Mouse (Mus musculus) CH12.LX (cell line): ENCODE data around the gene St7. TPM values are rescaled to one million over a fixed set of nuclear protein-coding genes. Genes with fewer than 3 reads are reported as not detected.
A peak's percentile ranks its signal among the peaks of the same experiment; 100 is the strongest.

ENCODE experiments used
- DNase-seq: peaks from one replicate; pipeline ENCODE4 v3.0.0-alpha.2; 2013; ENCODE audit errors: extremely low read depth
- H3K27ac ChIP-seq: 2 replicates; pipeline ENCODE4 v1.5.1; 2012; ENCODE audit warnings: low read depth, mild to moderate bottlenecking, control low read depth, moderate library complexity; ENCODE audit not compliant: insufficient read depth
- H3K27me3 ChIP-seq: replicated peaks from 2 replicates; pipeline ENCODE3; 2012; ENCODE audit warnings: inconsistent platforms
- H3K36me3 ChIP-seq, 2 experiments: replicated peaks in 1 of 2; 2 replicates each; pipeline versions ENCODE3 to v1.6.1; 2012; ENCODE audit warnings: inconsistent platforms in 1 of 2, low read length in 1 of 2, mild to moderate bottlenecking in 1 of 2, mixed read lengths in 1 of 2, moderate library complexity in 1 of 2; ENCODE audit not compliant: control insufficient read depth in 1 of 2, insufficient read depth in 1 of 2
- H3K4me1 ChIP-seq, 2 experiments: 2 replicates each; pipeline ENCODE4 v1.6.1; 2012; ENCODE audit warnings: inconsistent platforms in 1 of 2, moderate library complexity in 1 of 2; ENCODE audit not compliant: insufficient read depth in 2 of 2, control insufficient read depth in 1 of 2
- H3K4me2 ChIP-seq: 2 replicates; pipeline ENCODE4 v1.6.1; 2012; ENCODE audit warnings: low read depth, mild to moderate bottlenecking, control low read depth; ENCODE audit not compliant: poor library complexity, insufficient read depth, severe bottlenecking
- H3K4me3 ChIP-seq, 3 experiments: fragments of 150-350 bp in 1 of 3; sonication (generic) in 1 of 3; replicated peaks in 1 of 3; 2 replicates each; pipeline versions ENCODE3 to v1.5.1; 2011 to 2012; ENCODE audit warnings: low read depth in 2 of 3, low read length in 2 of 3, mild to moderate bottlenecking in 2 of 3, moderate library complexity in 2 of 3, control low read depth in 1 of 3, improper control_type of control experiment in 1 of 3, inconsistent platforms in 1 of 3, mixed read lengths in 1 of 3; ENCODE audit not compliant: poor library complexity in 1 of 3
- H3K79me2 ChIP-seq: replicated peaks from 2 replicates; pipeline ENCODE4 v1.6.1; 2012; ENCODE audit warnings: mild to moderate bottlenecking, moderate library complexity; ENCODE audit not compliant: control insufficient read depth, poor library complexity, insufficient read depth, severe bottlenecking; ENCODE audit errors: extremely low read depth
- H3K9ac ChIP-seq: 2 replicates; pipeline ENCODE4 v1.6.1; 2012; ENCODE audit warnings: low read depth, mild to moderate bottlenecking, control low read depth, moderate library complexity; ENCODE audit not compliant: insufficient read depth
- H3K9me3 ChIP-seq: replicated peaks from 2 replicates; pipeline ENCODE3; 2012; ENCODE audit warnings: low read length, inconsistent platforms, mixed read lengths
- BHLHE40 ChIP-seq: IDR thresholded peaks from 2 replicates; pipeline ENCODE4 v1.6.1; 2011; ENCODE audit warnings: mild to moderate bottlenecking, low read depth, low read length, improper control_type of control experiment
- CTCF ChIP-seq, 2 experiments: IDR thresholded peaks in 1 of 2; conservative IDR thresholded peaks in 1 of 2; 2 replicates each; pipeline ENCODE4 v1.5.1; 2011 to 2012; ENCODE audit warnings: low read depth in 2 of 2, low read length in 2 of 2, improper control_type of control experiment in 1 of 2, inconsistent platforms in 1 of 2, mild to moderate bottlenecking in 1 of 2, moderate library complexity in 1 of 2
- EP300 ChIP-seq: IDR thresholded peaks from 2 replicates; pipeline ENCODE4 v1.6.1; 2011; ENCODE audit warnings: low read length, improper control_type of control experiment
- IRF4 ChIP-seq: IDR thresholded peaks from 2 replicates; pipeline ENCODE4 v1.6.1; 2014; ENCODE audit warnings: low read depth, mild to moderate bottlenecking, inconsistent platforms, low read length, improper control_type of control experiment
- MAX ChIP-seq: IDR thresholded peaks from 2 replicates; pipeline ENCODE4 v1.6.1; 2011; ENCODE audit warnings: low read length, improper control_type of control experiment
- MXI1 ChIP-seq: IDR thresholded peaks from 2 replicates; pipeline ENCODE4 v1.6.1; 2011; ENCODE audit warnings: mild to moderate bottlenecking, low read depth, low read length, improper control_type of control experiment
- POLR2A ChIP-seq: IDR thresholded peaks from 2 replicates; pipeline ENCODE4 v1.6.1; 2011; ENCODE audit warnings: low read depth, mild to moderate bottlenecking, improper control_type of control experiment, low read length
- POLR2AphosphoS2 ChIP-seq: IDR thresholded peaks from 2 replicates; pipeline ENCODE4 v1.6.1; 2011; ENCODE audit warnings: low read depth, low read length, improper control_type of control experiment
- RAD21 ChIP-seq: IDR thresholded peaks from 2 replicates; pipeline ENCODE4 v1.6.1; 2011; ENCODE audit warnings: low read depth, mild to moderate bottlenecking, low read length, improper control_type of control experiment, moderate library complexity
- TBP ChIP-seq: conservative IDR thresholded peaks from 2 replicates; pipeline ENCODE4 v1.6.1; 2011; ENCODE audit warnings: low read depth, low read length, improper control_type of control experiment
- TCF12 ChIP-seq: IDR thresholded peaks from 2 replicates; pipeline ENCODE4 v1.6.1; 2014; ENCODE audit warnings: low read depth, mild to moderate bottlenecking, inconsistent platforms, low read length, improper control_type of control experiment
- USF1 ChIP-seq: IDR thresholded peaks from 2 replicates; pipeline ENCODE4 v1.6.1; 2014; ENCODE audit warnings: low read depth, mild to moderate bottlenecking, inconsistent platforms, low read length, improper control_type of control experiment
- ZC3H11A ChIP-seq: IDR thresholded peaks from 2 replicates; pipeline ENCODE4 v1.6.1; 2012; ENCODE audit warnings: low read depth, mild to moderate bottlenecking, inconsistent platforms, low read length, improper control_type of control experiment
- ZKSCAN1 ChIP-seq: IDR thresholded peaks from 2 replicates; pipeline ENCODE4 v1.6.1; 2012; ENCODE audit warnings: low read depth, inconsistent platforms, low read length, improper control_type of control experiment, borderline replicate concordance
- dilution Hi-C: fragments of 300-500 bp; cut with MboI; formaldehyde crosslinking; loops from 2 replicates; pipeline ENCODE4 v1.14.3; 2020; ENCODE audit warnings: low sequenced_read_pairs; ENCODE audit not compliant: extremely low pct_unique_long_range_greater_than_20kb, extremely low pct_ligation_motif_present
- in situ Hi-C: fragments of 300-500 bp; cut with MboI; formaldehyde crosslinking; loops from 3 replicates; pipeline ENCODE4 v1.14.3; 2019; ENCODE audit warnings: low sequenced_read_pairs, low pct_ligation_motif_present, low pct_unique_long_range_greater_than_20kb, mixed read lengths
- polyA plus RNA-seq: library from polyadenylated mRNA; unstranded; fragments of >175 nt; gene quantifications from 2 replicates; pipeline ENCODE4 v1.2.1, GENCODE M21; 2012; ENCODE audit warnings: low read depth; ENCODE audit not compliant: insufficient read length
- total RNA-seq, 2 experiments: library from RNA; depleted of rRNA; stranded (reverse); fragments of 300-350 nt in 1 of 2; fragments of >200 nt in 1 of 2; gene quantifications; 2 replicates each; pipeline ENCODE4 v1.2.3; 2012 to 2014

Gene St7
- total and polyA plus RNA-seq, 3 experiments = 33.9 to 64.1 (median 35.3) TPM

DNA sequence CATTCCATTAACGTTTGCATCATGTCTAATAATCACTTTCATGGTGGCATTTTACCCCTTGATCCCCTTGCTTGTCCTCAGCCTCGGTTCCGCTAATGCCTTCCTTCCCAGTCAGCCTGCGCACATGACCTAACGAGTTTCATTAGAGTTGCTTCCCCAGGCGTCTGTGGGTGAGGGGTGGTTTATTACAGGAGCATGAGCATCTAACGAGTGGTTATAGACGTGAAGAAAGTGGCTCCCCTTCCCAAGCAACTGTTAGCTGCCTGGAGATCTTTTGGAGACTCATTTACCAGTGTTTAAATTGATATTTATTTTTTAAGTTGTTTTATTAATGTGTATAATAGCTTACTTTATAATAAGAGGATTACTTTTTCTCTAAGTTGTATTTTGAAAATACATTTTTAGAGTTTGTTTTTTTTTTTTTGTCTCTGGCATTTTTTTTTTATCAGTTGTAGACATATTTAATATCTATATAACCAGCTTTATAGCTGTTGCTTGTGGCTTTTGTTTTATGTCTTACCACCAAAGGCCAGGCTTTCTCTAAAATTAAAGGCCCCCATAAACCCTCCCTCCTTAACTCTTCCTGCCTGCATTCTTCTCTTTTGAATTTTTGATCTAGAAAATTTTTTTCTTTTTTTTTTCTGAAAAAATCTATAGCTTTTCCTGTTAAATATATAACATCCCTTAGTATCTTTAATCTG, 78.1 kb downstream of the St7 start:
- no peak for DNase-seq
- dilution Hi-C loops = no loop called here
- Histone ChIP-seq H3K79me2 (peaks cover 32% of the 10 kb centered on the region), H3K27me3 (no peaks in the 10 kb centered on the region), H3K36me3 (peaks cover 0 to 6% of the 10 kb centered on the region in 2 experiments), H3K27ac (no peak overlapping the region), H3K9me3 (no peaks in the 10 kb centered on the region), H3K9ac (no peak overlapping the region), H3K4me1 (peaks cover 18 to 78% of the 10 kb centered on the region in 2 experiments), H3K4me3 (no peak overlapping the region), H3K4me2 (no peak overlapping the region)
- in situ Hi-C loops = no loop called here
- TF ChIP-seq ZC3H11A (no peak), BHLHE40 (0 out of 2 replicates have a peak, but pooled peaks have one; percentile 18), POLR2AphosphoS2 (no peak)

DNA sequence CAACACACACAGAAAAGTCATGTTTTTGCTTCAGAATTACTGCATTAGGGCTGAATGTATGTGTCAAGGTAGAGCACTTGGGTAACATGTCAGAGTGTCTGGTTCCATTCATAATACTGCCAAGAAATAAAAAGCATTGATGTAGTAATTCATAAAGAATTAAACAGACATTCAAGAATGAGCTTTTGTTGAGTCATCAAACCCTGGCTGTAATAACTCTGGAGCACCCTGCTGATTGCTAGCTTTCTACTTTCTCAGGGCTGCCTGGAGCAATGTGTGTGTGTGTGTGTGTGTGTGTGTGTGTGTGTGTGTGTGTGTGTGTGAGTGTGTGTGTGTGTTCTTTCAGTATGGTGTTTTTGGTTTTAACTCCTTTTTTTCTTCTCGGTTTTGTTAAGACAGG, 78.7 kb downstream of the St7 start:
- in situ Hi-C loops = no loop called here
- TF ChIP-seq USF1 (no peak), MXI1 (no peak), POLR2AphosphoS2 (no peak), RAD21 (no peak), POLR2A (no peak), EP300 (no peak), IRF4 (no peak), TCF12 (no peak), TBP (no peak), CTCF (conservative IDR thresholded peaks at IDR 0.05 in 1 of 2, IDR thresholded peaks at IDR 0.05 in 1 of 2; ENCODE audit: low read depth in 2 of 2, low read length in 2 of 2) (no peak), ZKSCAN1 (no peak), MAX (no peak), ZC3H11A (no peak)
- peaks cover 0 to 6% of the 10 kb centered on the region in 2 experiments for H3K36me3 ChIP-seq
- DNase-seq = no peak
- dilution Hi-C loops = no loop called here
- no peak overlapping the region for H3K4me2 ChIP-seq
- H3K4me3 ChIP-seq = no peak overlapping the region
- H3K9ac ChIP-seq = peak overlapping the region; percentile 33; the same call in 1 of the 2 replicates
- peaks cover 13 to 77% of the 10 kb centered on the region in 2 experiments for H3K4me1 ChIP-seq
- no peak overlapping the region for H3K27ac ChIP-seq
- H3K9me3 ChIP-seq = no peaks in the 10 kb centered on the region
- no peaks in the 10 kb centered on the region for H3K27me3 ChIP-seq
- peaks cover 28% of the 10 kb centered on the region for H3K79me2 ChIP-seq
